Mouse (Mus musculus) CD4-positive, CD25-positive, alpha-beta regulatory T cell, adult 4 months (primary cell): ENCODE data around the gene Pik3r1. TPM values are rescaled to one million over a fixed set of nuclear protein-coding genes. Genes with fewer than 3 reads are reported as not detected.

Experiments
- ATAC-seq: one replicate; pipeline ENCODE4 v1.8.0; 2017
- polyA plus RNA-seq, 2 experiments: library from polyadenylated mRNA; unstranded; fragments of 100-300 nt; shearing (Covaris generic); gene quantifications; one replicate each; pipeline ENCODE4 v1.2.1; 2017

The Pik3r1 gene
- polyA plus RNA-seq, 2 experiments from 2014 or later = 83.2 to 105 TPM

DNA sequence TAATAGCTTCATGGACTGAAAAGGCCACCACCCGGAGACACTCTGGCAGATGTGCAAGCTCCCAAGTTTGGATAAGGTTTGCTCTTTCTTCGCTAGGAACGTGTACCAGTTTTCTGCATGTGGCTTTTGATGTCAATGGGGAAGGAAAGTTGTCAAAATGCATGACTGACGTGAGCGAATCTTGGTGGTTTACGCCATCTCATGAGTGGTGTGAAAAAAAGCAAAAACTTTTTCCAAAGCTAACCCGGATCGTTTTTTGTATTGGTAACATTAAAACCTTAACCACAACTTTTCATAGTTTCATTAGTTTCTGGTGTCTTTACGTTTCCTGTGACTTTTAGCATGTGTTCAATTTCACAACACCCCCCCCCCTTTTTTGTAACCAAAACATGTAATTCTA, 60.8 kb downstream of the Pik3r1 start:
- ATAC-seq = peak; percentile 32

DNA sequence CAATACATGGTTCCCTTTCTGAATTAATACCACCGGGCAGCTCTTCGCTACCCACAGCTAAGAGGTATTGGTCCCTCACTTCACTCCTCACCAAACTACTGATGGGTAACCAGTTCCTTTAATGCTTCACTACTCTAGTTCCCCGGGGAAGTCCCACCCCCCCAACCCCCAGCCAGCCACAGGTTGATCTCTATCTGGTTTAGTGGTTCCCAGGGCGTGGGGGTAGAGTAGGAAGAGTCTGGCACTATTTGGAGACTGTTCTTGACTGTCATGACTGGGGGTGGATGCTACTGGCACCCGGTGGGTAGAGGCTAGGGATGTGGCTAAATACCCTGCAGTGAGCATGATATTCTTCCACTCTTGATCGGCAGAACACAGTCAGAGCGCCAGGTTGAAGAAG, 61.6 kb downstream of the Pik3r1 start:
- ATAC-seq = peak; percentile 35

DNA sequence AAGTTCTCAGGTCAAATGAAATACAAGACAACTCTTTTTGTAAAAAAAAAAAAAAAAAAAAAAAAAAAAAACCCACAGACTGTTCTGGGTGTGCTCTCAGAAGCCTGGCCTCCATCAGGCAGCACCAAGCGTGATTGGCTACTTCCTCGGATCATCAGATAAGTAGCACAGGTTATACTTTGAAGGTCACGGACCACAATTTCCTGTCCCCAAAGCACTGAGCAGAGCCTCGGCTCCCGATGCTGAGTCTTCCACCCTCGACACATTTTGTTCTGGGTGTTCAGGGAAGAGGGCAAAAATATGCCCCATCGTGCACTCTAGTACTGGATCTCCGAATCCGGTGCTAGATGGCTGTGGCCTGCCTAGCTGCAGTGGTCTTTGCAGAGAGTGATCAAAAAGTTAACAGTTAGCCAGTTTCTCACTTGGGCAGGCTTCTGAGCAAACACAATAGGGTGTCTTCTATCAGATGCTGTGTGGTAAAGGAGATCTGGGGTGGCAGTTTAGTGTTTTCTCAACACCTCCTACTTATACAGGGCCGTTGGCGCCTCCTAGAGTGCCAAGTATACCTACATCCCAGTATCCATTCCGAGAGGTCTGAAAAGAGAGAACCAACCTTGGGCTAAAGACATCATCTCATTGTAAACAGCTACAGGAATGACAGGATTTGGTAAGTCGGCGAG, 65.8 kb downstream of the Pik3r1 start:
- ATAC-seq = peak; percentile 88

- ATAC-seq = peak; percentile 38
Measured at GRCm38 (mm10) chr13:101701632-101702031, 66.4 kb downstream of the Pik3r1 start.

- ATAC-seq = no peak
Measured at GRCm38 (mm10) chr13:101699742-101700141, 68.3 kb downstream of the Pik3r1 start.

- ATAC-seq = no peak
Measured at GRCm38 (mm10) chr13:101697966-101698365, 70.1 kb downstream of the Pik3r1 start.

- ATAC-seq = no peak
Measured at GRCm38 (mm10) chr13:101697461-101697860, 70.6 kb downstream of the Pik3r1 start.

DNA sequence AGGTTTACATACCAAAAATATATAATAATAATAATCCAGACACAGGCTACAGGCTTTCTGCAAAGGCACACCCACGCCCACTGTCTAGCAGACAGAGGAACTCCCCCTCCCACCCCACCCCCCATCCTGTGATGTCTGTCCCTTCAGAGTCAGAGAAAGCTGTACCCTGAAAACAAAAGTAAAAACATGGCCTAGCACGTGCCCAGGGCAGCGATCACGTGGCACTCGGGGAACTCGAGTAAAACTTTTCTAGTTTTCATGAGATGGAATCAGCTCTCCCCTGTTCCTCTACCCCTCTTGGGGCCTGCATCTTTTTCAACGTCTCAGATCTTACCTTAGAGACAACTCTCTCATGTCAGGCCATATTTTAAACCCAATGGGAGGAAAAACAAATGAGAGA, 71.2 kb downstream of the Pik3r1 start:
- peak; percentile 50 for ATAC-seq

DNA sequence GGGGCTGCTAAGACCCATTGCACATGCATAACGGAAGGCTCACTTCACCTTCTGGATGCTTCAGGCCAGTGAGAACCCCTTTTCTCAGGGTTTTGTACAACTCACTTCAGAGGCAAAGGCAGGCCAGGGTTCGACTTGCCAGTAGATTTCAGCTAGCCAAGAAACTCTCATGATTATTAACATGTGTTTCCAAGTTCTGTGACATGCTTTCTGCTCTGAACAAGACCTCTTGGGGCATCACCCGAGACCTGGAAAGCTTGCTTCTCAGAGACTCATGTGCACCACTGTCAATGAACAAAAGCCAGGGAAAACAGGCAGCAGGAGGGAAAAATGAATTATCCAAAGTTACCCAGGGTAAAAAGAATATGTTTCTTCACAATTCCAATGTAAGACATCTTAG, 71.7 kb downstream of the Pik3r1 start:
- no peak for ATAC-seq

- ATAC-seq = peak; percentile 31
Measured at GRCm38 (mm10) chr13:101695876-101696275, 72.1 kb downstream of the Pik3r1 start.

DNA sequence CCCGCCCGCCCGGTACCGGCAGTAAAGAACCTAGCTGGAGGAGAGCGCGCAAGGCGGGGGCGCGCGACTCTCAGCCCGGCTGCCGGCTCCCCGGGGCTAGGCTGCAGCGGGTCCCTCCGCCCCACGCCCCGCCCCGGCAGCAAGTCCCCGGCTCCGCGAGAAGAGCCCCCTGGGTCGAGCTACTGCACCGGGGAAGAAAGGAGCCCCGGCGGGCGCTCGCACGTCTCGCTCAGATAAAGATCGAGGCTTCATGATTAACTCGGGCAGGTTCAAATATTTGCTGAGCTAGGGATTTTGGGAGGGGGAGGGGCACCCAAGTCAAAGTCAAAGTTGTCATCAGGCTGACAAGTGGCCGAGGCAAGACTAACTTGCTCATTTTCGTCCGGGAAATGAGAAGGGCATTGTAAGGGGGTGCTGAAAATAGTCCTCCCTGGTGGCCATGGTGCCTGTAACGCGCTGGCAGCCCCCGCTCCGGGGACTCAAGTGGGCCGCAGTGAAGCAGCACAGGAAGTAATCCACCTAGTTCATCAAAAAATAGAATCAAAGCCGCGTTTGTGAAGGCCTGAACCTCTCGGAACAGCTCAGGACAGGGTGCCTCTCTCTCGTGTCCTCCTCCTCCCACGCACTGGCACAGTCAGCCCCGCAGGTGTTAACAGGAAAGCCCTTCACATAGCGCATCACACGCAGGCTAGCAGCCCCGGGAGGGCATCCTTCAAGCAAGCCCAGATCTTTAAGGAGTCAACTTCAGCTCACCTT, 73.3 kb downstream of the Pik3r1 start:
- peak; percentile 46 for ATAC-seq

- ATAC-seq = peak; percentile 40
Measured at GRCm38 (mm10) chr13:101693967-101694495, 74.0 kb downstream of the Pik3r1 start.

DNA sequence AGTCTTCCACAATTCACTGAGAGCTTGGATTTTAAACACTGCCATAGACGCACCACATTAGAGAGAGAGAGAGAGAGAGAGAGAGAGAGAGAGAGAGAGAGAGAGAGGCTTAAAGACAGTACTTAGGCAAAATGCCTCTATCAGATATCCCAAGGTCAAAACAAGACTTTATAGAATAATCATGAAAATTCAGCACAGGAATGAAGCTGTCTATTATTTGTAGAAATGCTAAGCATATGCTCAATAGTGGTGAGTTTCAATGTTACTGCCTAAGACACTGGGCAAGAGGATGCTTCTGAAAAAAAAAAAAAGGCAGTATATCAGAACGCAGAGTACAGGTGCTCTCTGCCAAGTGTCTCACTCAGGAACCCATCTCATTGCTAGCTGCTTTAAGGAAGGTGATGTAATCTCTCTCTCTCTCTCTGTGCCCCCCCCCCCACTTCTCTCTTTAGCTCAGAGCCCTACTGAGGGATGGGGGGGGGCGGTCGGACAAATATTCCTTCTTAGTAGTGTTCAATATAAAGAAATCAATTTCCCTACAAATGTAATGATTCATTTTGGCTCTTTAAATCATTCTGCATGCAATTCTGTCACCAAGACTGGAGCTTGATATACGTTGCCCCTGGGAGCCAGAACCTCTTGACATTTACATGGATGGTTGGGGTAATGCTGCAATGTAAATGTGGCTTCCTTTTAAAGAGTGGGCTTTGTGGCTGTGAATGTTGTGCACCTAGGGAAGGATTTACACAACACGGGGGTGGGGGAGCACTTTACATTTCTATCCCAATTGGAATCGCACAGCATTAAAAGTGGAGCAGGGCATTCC, 74.9 kb downstream of the Pik3r1 start:
- no peak for ATAC-seq

GRCm38 (mm10) chr13:101692239-101692784, 75.7 kb downstream of the Pik3r1 start:
- no peak for ATAC-seq

DNA sequence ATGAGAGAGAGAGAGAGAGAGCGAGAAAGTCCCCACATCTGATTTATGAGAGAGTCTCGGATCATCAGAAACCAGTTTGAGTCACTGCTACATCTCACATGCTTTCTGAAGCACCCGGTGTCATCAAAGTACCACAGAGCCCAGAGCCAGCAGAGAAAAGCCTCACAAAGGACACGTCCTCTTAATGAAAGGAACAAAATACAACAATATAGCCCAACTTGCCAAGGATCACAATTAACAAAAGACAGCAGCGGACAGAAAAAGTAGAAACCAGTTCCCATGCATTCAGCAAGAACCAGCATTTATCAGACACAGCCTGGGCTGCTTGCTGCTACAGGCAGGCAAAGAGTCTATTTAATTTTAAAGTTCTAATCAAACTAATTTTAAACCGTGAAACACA, 76.3 kb downstream of the Pik3r1 start:
- ATAC-seq = no peak

- ATAC-seq = no peak
Measured at GRCm38 (mm10) chr13:101690911-101691655, 76.9 kb downstream of the Pik3r1 start.

DNA sequence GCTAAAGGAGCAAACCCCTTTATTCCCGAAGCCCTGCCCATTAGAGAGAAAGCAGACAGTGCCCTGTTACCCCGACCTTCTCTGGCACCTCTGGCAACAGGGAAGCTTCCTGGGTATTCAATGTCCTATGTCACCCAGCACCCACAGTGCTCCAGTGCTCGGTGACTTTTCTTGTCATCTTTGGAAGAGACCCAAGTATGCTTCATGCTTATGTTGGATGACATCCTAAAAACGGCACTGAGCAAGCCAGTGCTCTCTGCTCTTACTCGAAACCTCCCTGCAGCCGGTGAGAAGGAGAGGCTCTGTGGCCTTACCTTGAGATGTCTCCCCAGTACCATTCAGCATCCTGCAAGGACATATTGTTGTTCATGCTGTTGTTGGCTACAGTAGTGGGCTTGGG, 77.8 kb downstream of the Pik3r1 start:
- no peak for ATAC-seq

- ATAC-seq = no peak
Measured at GRCm38 (mm10) chr13:101686256-101686655, 81.8 kb downstream of the Pik3r1 start.

DNA sequence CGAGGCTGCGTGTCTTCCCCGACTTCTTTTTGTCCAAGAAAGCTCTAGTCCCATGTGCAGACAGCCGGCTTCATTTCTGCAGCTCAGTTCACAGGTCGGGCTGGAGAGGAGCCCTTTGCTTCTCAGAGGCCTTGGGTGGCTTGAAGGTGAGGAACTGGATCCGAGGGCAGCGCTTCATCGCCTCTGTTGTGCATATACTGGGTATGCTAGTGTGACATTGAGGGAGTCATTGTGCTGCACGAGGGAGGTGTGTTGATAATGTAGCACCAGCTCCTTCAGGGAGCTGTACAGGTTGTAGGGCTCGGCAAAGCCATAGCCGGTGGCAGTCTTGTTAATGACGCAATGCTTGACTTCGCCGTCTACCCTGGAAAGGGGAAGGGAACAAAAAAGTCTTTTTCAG, 83.3 kb downstream of the Pik3r1 start:
- ATAC-seq = no peak

GRCm38 (mm10) chr13:101682378-101682777, 85.6 kb downstream of the Pik3r1 start:
- ATAC-seq = no peak

GRCm38 (mm10) chr13:101680083-101680482, 87.9 kb downstream of the Pik3r1 start:
- peak; percentile 60 for ATAC-seq

DNA sequence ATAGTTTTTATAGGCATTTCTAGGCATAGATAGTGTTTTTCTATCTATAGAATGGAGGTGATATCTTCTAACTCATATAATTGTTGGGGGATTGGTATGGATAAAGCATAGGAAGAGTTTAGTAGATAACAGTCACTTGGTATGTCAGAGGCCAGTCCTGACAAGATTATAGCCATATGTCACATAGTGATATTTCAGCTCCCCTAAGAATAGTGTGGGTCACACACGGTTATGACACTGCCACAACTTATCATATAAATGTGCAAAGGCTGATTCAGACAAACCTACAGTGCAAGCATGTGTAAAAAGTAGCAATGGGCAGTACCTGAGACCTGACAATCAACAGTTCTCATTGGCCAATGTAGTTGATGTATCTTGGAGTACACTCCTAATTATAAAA, 89.0 kb downstream of the Pik3r1 start:
- ATAC-seq = no peak
